Mouse (Mus musculus) fat pad, adult 2 months (tissue): ENCODE measurements around the gene Prickle1.

ENCODE experiments used
- DNase-seq: peaks from one replicate; pipeline ENCODE4 v3.0.0-alpha.2; 2011; ENCODE audit warnings: low read depth, low spot score; ENCODE audit errors: extremely low read depth

Gene Prickle1

DNA sequence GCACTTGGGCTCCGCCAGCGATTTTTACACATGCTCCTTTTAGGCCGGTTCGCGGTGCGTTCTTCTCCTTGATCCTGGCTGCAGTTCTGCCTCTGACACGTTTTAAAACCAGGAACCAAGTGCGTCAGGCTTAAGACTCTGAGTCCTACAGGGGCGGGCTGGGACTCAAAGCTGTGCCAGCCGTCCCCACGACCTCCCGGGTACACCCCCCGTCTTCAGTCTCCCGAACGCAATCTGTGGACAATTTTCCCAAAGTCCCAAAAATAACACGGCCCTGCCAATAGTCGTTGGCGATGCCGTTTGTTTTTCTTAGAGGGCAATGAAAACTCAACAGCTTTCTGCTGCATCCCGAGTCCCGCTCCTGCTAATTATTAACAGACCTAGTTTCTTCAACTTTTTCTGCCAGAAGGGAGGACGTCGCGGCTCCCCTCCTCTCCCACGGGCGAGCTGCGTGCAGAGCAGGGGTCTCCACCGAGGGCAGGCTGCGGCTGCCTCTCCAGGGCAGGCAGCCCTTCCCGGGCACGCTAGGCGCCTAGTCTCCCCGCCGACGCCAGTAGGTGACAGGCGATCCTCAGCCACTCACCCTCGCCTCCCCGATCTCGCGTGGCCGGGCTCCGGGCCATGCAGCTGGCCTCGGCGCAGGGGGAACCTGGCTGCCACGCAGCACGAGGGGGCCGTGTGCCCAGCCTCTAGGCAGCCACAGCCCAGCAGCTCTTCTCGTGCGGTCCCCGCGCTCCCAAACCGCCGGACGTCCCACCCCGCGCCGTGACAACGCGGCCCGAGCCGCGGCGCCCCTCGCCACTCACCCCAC, 598 bp downstream of the Prickle1 start:
- DNase-seq = no peak

GRCm38 (mm10) chr15:93594296-93594887, 1.3 kb downstream of the Prickle1 start:
- DNase-seq = no peak

GRCm38 (mm10) chr15:93592596-93592995, 3.1 kb downstream of the Prickle1 start:
- no peak for DNase-seq

GRCm38 (mm10) chr15:93591831-93592321, 3.8 kb downstream of the Prickle1 start:
- DNase-seq = no peak

DNA sequence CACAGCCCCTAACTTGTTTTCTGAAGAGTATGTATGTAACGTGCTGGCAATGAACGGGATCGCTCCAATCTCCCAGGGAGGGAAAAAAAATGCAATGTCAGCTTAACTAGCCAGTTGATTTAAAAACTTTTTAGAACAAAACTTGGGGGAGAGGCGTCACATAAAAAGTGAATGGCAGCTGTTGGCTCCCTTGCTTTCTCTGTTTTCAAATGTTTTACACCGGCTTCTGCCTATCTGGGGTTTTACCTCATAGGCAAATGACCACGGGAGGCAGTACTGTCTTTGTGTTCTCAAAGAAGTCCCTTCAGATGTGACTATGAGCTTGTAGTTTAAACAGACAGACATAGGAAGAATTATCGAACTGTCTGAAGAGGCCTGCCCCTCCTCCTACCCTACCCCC, 4.3 kb downstream of the Prickle1 start:
- DNase-seq = no peak

- DNase-seq = no peak
Measured at GRCm38 (mm10) chr15:93588401-93588800, 7.3 kb downstream of the Prickle1 start.

- DNase-seq = no peak
Measured at GRCm38 (mm10) chr15:93587660-93588059, 8.0 kb downstream of the Prickle1 start.

- DNase-seq = no peak
Measured at GRCm38 (mm10) chr15:93583051-93583450, 12.6 kb downstream of the Prickle1 start.

DNA sequence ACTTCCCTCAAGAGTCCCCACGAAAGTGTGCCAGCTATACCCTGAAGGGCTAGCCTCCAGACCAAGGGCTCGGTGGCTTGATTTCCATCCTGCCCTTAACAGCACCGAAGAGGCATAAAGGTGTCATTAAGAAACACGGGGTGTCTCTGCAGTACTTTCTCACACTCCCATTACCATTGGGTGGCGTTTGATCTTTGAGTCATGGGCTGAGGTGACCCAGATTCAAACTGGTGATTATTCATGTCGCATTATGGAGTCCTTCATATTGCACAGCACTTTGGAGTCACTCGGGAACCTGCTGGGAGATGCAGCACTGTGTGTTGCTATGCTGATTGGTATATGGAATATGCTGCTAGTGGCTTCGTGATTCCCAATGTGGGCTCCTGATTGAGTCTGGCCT, 14.0 kb downstream of the Prickle1 start:
- no peak for DNase-seq

GRCm38 (mm10) chr15:93579899-93580298, 15.8 kb downstream of the Prickle1 start:
- no peak for DNase-seq

- no peak for DNase-seq
Measured at GRCm38 (mm10) chr15:93579100-93579499, 16.6 kb downstream of the Prickle1 start.

GRCm38 (mm10) chr15:93576361-93576760, 19.3 kb downstream of the Prickle1 start:
- no peak for DNase-seq

- DNase-seq = peak; percentile 57
Measured at GRCm38 (mm10) chr15:93575884-93576283, 19.8 kb downstream of the Prickle1 start.

- DNase-seq = no peak
Measured at GRCm38 (mm10) chr15:93572889-93573288, 22.8 kb downstream of the Prickle1 start.

DNA sequence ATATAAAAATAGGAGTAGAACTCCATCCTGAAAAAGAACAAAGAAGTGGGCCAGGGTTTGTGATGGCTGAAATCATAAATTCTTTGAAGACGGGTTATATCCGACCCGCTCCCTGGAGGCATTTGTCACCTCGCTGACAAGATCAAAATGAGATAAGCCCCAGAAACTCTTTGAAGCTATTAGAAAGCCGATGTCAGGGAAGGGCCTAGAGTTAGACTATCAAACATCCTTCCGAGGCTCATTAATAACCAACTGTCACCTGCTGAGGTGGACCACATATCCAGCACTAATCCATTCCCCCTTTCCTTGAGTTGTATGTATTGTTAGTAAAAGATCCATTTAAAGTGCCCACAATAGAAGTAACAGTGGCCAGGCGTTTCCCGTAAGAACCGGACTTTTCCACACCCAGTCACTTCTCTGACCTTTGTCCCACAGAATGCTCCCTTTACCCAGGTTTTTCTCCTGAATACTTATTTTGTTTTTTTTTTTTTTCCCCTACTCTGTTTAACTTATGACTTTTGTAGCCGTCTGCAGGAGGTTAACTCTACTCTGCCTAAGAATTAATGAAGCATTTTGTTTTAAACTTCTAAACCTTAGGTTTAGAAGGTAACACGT, 24.7 kb downstream of the Prickle1 start:
- DNase-seq = no peak

DNA sequence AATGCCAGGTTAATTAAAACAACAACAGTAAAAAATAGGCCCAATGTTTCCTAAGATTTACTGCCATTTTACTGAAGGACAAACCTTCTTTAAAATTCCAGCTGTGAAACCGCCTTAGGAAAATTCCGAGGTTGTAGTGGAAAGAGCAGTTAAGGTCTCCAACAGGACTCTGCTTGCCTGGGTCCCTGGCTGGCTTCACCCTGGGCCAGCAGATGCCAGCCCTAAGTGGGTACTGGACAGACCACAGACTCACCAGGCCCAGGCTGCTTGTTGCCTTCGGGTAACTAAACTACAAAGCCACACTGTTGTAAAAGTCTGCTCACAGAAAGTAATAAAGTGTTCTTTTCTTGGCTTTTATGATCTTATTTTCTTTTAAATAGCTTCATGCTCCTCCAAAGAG, 26.8 kb downstream of the Prickle1 start:
- DNase-seq = no peak

- no peak for DNase-seq
Measured at GRCm38 (mm10) chr15:93567546-93568307, 28.0 kb downstream of the Prickle1 start.

- no peak for DNase-seq
Measured at GRCm38 (mm10) chr15:93563491-93563890, 32.2 kb downstream of the Prickle1 start.

DNA sequence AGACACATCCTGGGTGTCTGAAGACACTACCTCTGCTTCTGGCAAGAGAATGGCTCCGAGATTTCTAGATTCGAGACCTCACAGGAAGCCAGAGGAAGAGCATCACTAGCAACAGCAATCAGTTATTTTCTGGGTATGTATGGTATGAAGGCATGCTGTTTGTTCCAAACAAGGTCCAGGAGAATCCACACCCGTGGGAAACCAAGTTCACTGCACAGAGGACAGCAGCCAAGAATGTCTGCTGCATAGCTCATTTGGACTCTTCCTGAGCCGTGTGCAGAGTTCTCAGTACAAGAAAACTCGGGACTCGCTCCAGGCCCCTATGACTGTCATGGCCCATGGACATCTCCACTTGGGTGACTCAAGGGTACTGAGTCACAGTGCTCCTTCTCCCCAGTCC, 34.2 kb downstream of the Prickle1 start:
- no peak for DNase-seq

DNA sequence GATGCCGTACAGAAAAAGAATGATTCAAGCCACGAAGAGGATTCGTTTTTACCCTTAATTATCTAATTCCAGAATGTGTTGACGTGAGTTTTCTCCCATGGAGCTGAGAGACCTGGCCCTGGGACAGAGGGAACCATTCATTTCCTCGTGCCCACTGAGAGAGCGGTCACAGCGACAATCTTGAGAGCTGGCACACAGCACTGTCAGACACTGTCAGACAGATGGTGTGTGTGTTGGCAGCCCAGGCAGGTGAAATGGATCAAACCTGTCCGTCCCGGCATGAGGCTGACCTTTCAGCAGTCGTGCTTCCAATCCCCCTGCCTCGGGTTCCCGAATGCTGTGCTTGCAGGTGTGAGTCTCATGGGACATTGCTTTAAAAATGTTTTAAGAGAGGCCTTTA, 37.3 kb downstream of the Prickle1 start:
- no peak for DNase-seq

DNA sequence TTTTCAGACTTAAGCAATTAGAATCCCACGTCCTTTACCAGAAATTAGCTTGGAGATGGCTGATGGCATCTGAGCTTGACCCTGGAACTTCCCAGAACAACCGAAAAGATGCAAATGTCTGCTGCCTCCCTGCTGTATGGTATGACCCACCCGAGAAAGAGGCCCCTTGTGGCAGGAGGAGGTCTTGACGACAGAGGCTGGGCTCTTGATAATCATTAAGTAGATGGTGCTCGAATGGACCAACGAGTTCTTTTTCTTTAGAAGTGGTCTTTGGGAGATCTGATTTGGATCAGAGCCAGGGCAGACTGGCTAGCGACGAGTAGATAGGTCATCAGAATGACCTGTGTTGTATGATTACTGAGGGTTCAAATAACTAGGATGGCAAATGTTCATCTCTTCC, 40.0 kb downstream of the Prickle1 start:
- no peak for DNase-seq
